Mouse (Mus musculus) liver, postnatal 0 days (tissue): ENCODE measurements around the gene Tlk1. TPM values are rescaled to one million over a fixed set of nuclear protein-coding genes. Genes with fewer than 3 reads are reported as not detected.

Source experiments
- ATAC-seq: fragments of 200-750 bp; cut with Nextera tagmentation; 2 replicates; pipeline ENCODE4 v1.8.0; 2017; ENCODE audit warnings: mild to moderate bottlenecking, moderate library complexity
- DNase-seq: peaks from one replicate; pipeline ENCODE4 v3.0.0-alpha.2; 2016
- H3K27ac ChIP-seq: fragments of 300-500 bp; sonication (generic); 2 replicates; pipeline ENCODE4 v1.5.1; 2014; ENCODE audit warnings: antibody characterized with exemption, moderate library complexity, mild to moderate bottlenecking, low read depth
- H3K27me3 ChIP-seq: fragments of 300-500 bp; sonication (generic); 2 replicates; pipeline ENCODE4 v1.6.1; 2014; ENCODE audit warnings: low read length, control low read depth, mixed read lengths; ENCODE audit not compliant: insufficient read depth
- H3K36me3 ChIP-seq: fragments of 300-500 bp; sonication (generic); replicated peaks from 2 replicates; pipeline ENCODE4 v1.6.1; 2014; ENCODE audit warnings: mild to moderate bottlenecking, control low read depth, low read length, moderate library complexity, mixed read lengths; ENCODE audit not compliant: insufficient read depth
- H3K4me1 ChIP-seq: fragments of 300-500 bp; sonication (generic); 2 replicates; pipeline ENCODE4 v1.6.1; 2014; ENCODE audit warnings: antibody characterized with exemption, mild to moderate bottlenecking, control low read depth; ENCODE audit not compliant: insufficient read depth
- H3K4me2 ChIP-seq: fragments of 300-500 bp; sonication (generic); 2 replicates; pipeline ENCODE4 v1.6.1; 2014; ENCODE audit warnings: low read depth, mild to moderate bottlenecking, low read length, moderate library complexity, mixed read lengths
- H3K4me3 ChIP-seq: fragments of 300-500 bp; sonication (generic); 2 replicates; pipeline ENCODE4 v1.5.1; 2014; ENCODE audit warnings: low read depth, low read length
- H3K9ac ChIP-seq: fragments of 300-500 bp; sonication (generic); replicated peaks from 2 replicates; pipeline ENCODE4 v1.6.1; 2014; ENCODE audit warnings: mild to moderate bottlenecking, moderate library complexity
- H3K9me3 ChIP-seq: fragments of 300-500 bp; sonication (generic); 2 replicates; pipeline ENCODE4 v1.6.1; 2016; ENCODE audit warnings: mild to moderate bottlenecking, control low read depth, low read length, mixed read lengths
- CTCF ChIP-seq: sonication (generic); IDR thresholded peaks from 2 replicates; pipeline ENCODE4 v1.5.1; 2016; ENCODE audit warnings: antibody characterized with exemption, low read depth
- EP300 ChIP-seq: IDR thresholded peaks from 2 replicates; pipeline ENCODE4 v1.6.1; 2016; ENCODE audit warnings: antibody characterized with exemption, low read depth, mild to moderate bottlenecking
- WGBS: fragments of 180-500 bp; shearing (Covaris S2); extraction: QIAGEN DNeasy Blood & Tissue Kit; methylation state at CpG from one replicate; pipeline ENCODE4 v1.1.7; 2014; ENCODE audit not compliant: insufficient replicate concordance; 5-methylcytosine and 5-hydroxymethylcytosine counted together
- polyA plus RNA-seq: library from polyadenylated mRNA; unstranded; fragments of >200 nt; fragmentation: Nextera tagmentation; extraction: Ambion mirVana; gene quantifications from 2 replicates; pipeline ENCODE4 v1.2.1, GENCODE M21; 2015

Gene Tlk1
- polyA plus RNA-seq, 1 experiment from 2014 or later, result 25.3 TPM

GRCm38 (mm10) chr2:70672476-70672875 is 153.1 kb downstream of the Tlk1 start:
- Histone ChIP-seq H3K27me3 (no peaks in the 10 kb centered on the region), H3K4me2 (no peak overlapping the region), H3K4me1 (peaks cover 19% of the 10 kb centered on the region), H3K36me3 (peaks cover 2% of the 10 kb centered on the region; the same call in 1 of the 2 replicates), H3K9me3 (no peaks in the 10 kb centered on the region), H3K9ac (no peak overlapping the region), H3K27ac (no peak overlapping the region), H3K4me3 (no peak overlapping the region)
- DNase-seq (no peak), ATAC-seq (no peak)
- TF ChIP-seq CTCF (no peak), EP300 (no peak)
- WGBS, result 70% methylated on average over 2 of the region's 2 CpGs

GRCm38 (mm10) chr2:70669896-70670295 is 155.6 kb downstream of the Tlk1 start:
- 55% methylated on average over 2 of the region's 2 CpGs for WGBS
- Histone ChIP-seq H3K4me1 (peaks cover 25% of the 10 kb centered on the region), H3K4me3 (no peak overlapping the region), H3K9me3 (no peaks in the 10 kb centered on the region), H3K4me2 (no peak overlapping the region), H3K36me3 (0 out of 2 replicates have a peak, but pooled peaks cover 2% of the 10 kb centered on the region), H3K27ac (no peak overlapping the region), H3K9ac (no peak overlapping the region), H3K27me3 (no peaks in the 10 kb centered on the region)
- TF ChIP-seq CTCF (no peak), EP300 (no peak)
- DNase-seq, result no peak
- ATAC-seq, result no peak

- Histone ChIP-seq H3K4me3 (no peak overlapping the region), H3K36me3 (0 out of 2 replicates have a peak, but pooled peaks cover 2% of the 10 kb centered on the region), H3K9ac (no peak overlapping the region), H3K4me1 (peaks cover 25% of the 10 kb centered on the region), H3K27ac (no peak overlapping the region), H3K4me2 (no peak overlapping the region), H3K9me3 (no peaks in the 10 kb centered on the region), H3K27me3 (no peaks in the 10 kb centered on the region)
- WGBS, result 77% methylated on average over 2 of the region's 2 CpGs
- TF ChIP-seq CTCF (no peak), EP300 (no peak)
- ATAC-seq, result no peak
- no peak for DNase-seq
Observed at GRCm38 (mm10) chr2:70669241-70669640, 156.3 kb downstream of the Tlk1 start.

DNA sequence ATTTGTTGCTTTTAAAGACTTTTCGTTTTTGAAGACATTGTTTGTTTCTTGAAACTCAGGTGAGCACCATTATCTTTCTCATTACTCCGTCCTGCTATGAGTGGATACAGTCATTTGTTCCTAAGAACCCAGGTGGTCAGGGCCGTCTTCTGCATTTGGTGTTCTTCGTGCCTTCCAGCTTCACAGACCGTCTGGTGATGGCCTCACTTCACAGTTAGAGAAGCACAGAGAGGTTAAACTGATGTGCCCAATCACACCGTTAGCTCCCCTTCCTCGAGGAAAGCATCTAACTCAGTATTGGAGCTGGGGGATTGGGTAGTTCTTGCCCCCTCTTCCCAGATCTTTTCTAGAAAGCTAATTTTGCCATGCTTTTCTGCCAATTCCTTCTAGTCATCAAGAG is 158.5 kb downstream of the Tlk1 start:
- Histone ChIP-seq H3K4me2 (no peak overlapping the region), H3K27ac (no peak overlapping the region), H3K9me3 (no peaks in the 10 kb centered on the region), H3K27me3 (no peaks in the 10 kb centered on the region), H3K4me1 (peaks cover 39% of the 10 kb centered on the region), H3K9ac (no peak overlapping the region), H3K36me3 (no peaks in the 10 kb centered on the region), H3K4me3 (no peak overlapping the region)
- ATAC-seq (no peak), DNase-seq (no peak)
- 75% methylated on average over 7 of the region's 7 CpGs for WGBS
- TF ChIP-seq EP300 (no peak), CTCF (no peak)

DNA sequence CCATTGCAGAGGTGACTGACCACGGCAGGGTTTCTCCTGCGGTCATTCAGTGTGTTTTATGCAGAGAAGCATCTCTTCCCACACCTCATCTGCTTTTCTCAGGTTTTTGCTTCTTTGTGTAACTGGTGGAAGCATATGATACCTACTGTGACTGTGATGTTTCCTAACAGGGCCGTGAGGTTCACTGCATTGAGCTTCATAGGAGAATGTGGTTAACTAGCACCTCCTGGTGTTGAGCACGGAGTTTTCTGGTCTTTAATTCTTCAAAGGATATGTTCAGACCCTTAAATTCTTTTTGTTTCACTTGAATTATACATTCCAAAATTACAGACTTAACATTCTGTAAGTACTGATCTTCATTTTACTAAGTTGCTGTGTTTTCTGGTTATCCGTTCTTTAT is 161.8 kb downstream of the Tlk1 start:
- H3K9ac ChIP-seq, result no peak overlapping the region
- TF ChIP-seq CTCF, result peak; percentile 45
- TF ChIP-seq EP300, result no peak
- no peak for ATAC-seq
- peaks cover 37% of the 10 kb centered on the region for H3K4me1 ChIP-seq
- H3K4me3 ChIP-seq, result no peak overlapping the region
- no peak overlapping the region for H3K27ac ChIP-seq
- H3K27me3 ChIP-seq, result no peaks in the 10 kb centered on the region
- WGBS, result 70% methylated on average over 5 of the region's 5 CpGs
- H3K9me3 ChIP-seq, result no peaks in the 10 kb centered on the region
- H3K4me2 ChIP-seq, result peak overlapping the region; percentile 88; the same call in 1 of the 2 replicates
- no peak for DNase-seq
- no peaks in the 10 kb centered on the region for H3K36me3 ChIP-seq

Other genes starting within 250 kb of the Tlk1 start
- 61.8 and 64.7 TPM in 2 replicates for gene Gorasp2, start 164.2 kb downstream of the Tlk1 start, polyA plus RNA-seq
- gene Gm26558, start 163.6 kb downstream of the Tlk1 start, polyA plus RNA-seq, result 0.80 and 1.2 TPM in 2 replicates
- 10.8 and 11.8 TPM in 2 replicates for gene Dcaf17, start 229.6 kb upstream of the Tlk1 start, polyA plus RNA-seq
- gene Mettl8, start 229.9 kb upstream of the Tlk1 start, polyA plus RNA-seq, result 3.8 and 4.0 TPM in 2 replicates